In genomic region chr11:105855504-105855903, GRCm38 (mm10) we compare ENCODE assay signal across 15 mouse cellular contexts.
DNase-seq lines count a peak whose midpoint lies in the region; ATAC-seq and TF ChIP-seq lines count a peak whose summit lies in the region.
"Had no signal": no experiment of that assay in that cellular context is flagged by ENCODE, and none has a peak within 500 bp of the region (broad histone marks: within the 10 kb centered on the region; RNA-seq: fewer than 3 reads in every experiment).

No protein-coding gene starts in this region.

- peak; percentile 25 for DNase-seq in forebrain, embryonic 14.5 days (ENCODE audit: low spot score)
- DNase-seq in forebrain, embryonic 11.5 days (ENCODE audit: low spot score), result no peak
- DNase-seq in layer of hippocampus, adult 2 months (ENCODE audit: low spot score in 2 of 2), result peak; percentile 22 to 35
- no peak for DNase-seq in layer of hippocampus, postnatal 25 days (ENCODE audit: extremely low spot score in 1 of 2, low spot score in 1 of 2)
- peak; percentile 77 for DNase-seq in NIH3T3 (ENCODE audit: low read depth)
- peak; percentile 87 for DNase-seq in embryonic facial prominence, embryonic 14.5 days (ENCODE audit: low spot score)
- no peak for DNase-seq in thymus, postnatal 36 days
- DNase-seq: kidney, adult 9 months; right cerebral cortex, adult 18-20 months; thymus, postnatal 14 days had no signal

- ATAC-seq in forebrain, embryonic 14.5 days, result no peak
- no peak for ATAC-seq in forebrain, embryonic 11.5 days (replicated peaks; ENCODE audit: low FRiP score)
- ATAC-seq in embryonic facial prominence, embryonic 14.5 days (ENCODE audit: low read depth), result peak; percentile 50; the same call in 1 of the 2 replicates
- no peak for ATAC-seq in CD4-positive, CD25-positive, alpha-beta regulatory T cell, adult 4 months
- ATAC-seq: forebrain, embryonic 16.5 days had no signal

- 59% methylated on average over 3 of the region's 3 CpGs for WGBS in forebrain, embryonic 14.5 days
- WGBS in forebrain, embryonic 11.5 days, result 70% methylated on average over 3 of the region's 3 CpGs
- WGBS in embryonic facial prominence, embryonic 14.5 days, result 27% methylated on average over 3 of the region's 3 CpGs

- no peak overlapping the region for H3K9ac ChIP-seq in forebrain, embryonic 14.5 days (ENCODE audit: low read length)
- no peak overlapping the region for H3K9ac ChIP-seq in forebrain, embryonic 11.5 days (ENCODE audit: low read length)
- H3K9ac ChIP-seq in embryonic facial prominence, embryonic 14.5 days (ENCODE audit: low read depth, low read length), result no peak overlapping the region
- H3K9ac ChIP-seq: hindbrain, embryonic 12.5 days; neural tube, embryonic 15.5 days had no signal

- no peak overlapping the region for H3K27ac ChIP-seq in forebrain, embryonic 14.5 days (ENCODE audit: low read depth, low read length)
- no peak overlapping the region for H3K27ac ChIP-seq in forebrain, embryonic 11.5 days (ENCODE audit: low read depth, low read length)
- peak overlapping the region; percentile 59; the same call in 1 of the 2 replicates for H3K27ac ChIP-seq in layer of hippocampus, adult 2 months
- H3K27ac ChIP-seq in embryonic facial prominence, embryonic 14.5 days (replicated peaks; ENCODE audit: low read depth, low read length), result no peak overlapping the region
- H3K27ac ChIP-seq: hindbrain, embryonic 12.5 days; macrophage; neural tube, embryonic 15.5 days had no signal

- no peaks in the 10 kb centered on the region; the same call in 1 of the 2 replicates for H3K36me3 ChIP-seq in forebrain, embryonic 14.5 days (ENCODE audit: control insufficient read depth, insufficient read depth, low read length)
- no peaks in the 10 kb centered on the region for H3K36me3 ChIP-seq in forebrain, embryonic 11.5 days (ENCODE audit: control insufficient read depth, insufficient read depth, low read length)
- peaks cover 6% of the 10 kb centered on the region; the same call in 1 of the 2 replicates for H3K36me3 ChIP-seq in embryonic facial prominence, embryonic 14.5 days (ENCODE audit: control insufficient read depth, insufficient read depth, low read length)

- H3K9me3 ChIP-seq in forebrain, embryonic 14.5 days (replicated peaks; ENCODE audit: control insufficient read depth, low read length), result no peaks in the 10 kb centered on the region
- no peaks in the 10 kb centered on the region for H3K9me3 ChIP-seq in forebrain, embryonic 11.5 days (ENCODE audit: control insufficient read depth, low read length)
- no peaks in the 10 kb centered on the region for H3K9me3 ChIP-seq in embryonic facial prominence, embryonic 14.5 days (ENCODE audit: control insufficient read depth, low read length)
- H3K9me3 ChIP-seq: hindbrain, embryonic 12.5 days; neural tube, embryonic 15.5 days had no signal

- no peaks in the 10 kb centered on the region for H3K27me3 ChIP-seq in forebrain, embryonic 14.5 days (replicated peaks; ENCODE audit: control insufficient read depth, insufficient read depth, low read length)
- no peaks in the 10 kb centered on the region for H3K27me3 ChIP-seq in forebrain, embryonic 11.5 days (ENCODE audit: control insufficient read depth, insufficient read depth, low read length)
- H3K27me3 ChIP-seq in embryonic facial prominence, embryonic 14.5 days (replicated peaks; ENCODE audit: control insufficient read depth, insufficient read depth, low read length), result no peaks in the 10 kb centered on the region
- H3K27me3 ChIP-seq: hindbrain, embryonic 12.5 days; neural tube, embryonic 15.5 days had no signal

- TF ChIP-seq CTCF in layer of hippocampus, adult 2 months (conservative IDR thresholded peaks at IDR 0.05), result no peak

- H3K4me1 ChIP-seq in forebrain, embryonic 14.5 days (ENCODE audit: control insufficient read depth, insufficient read depth, low read length), result no peaks in the 10 kb centered on the region
- no peaks in the 10 kb centered on the region for H3K4me1 ChIP-seq in forebrain, embryonic 11.5 days (replicated peaks; ENCODE audit: control insufficient read depth, insufficient read depth, low read length)
- no peaks in the 10 kb centered on the region for H3K4me1 ChIP-seq in embryonic facial prominence, embryonic 14.5 days (ENCODE audit: control insufficient read depth, insufficient read depth, low read length)
- H3K4me1 ChIP-seq: hindbrain, embryonic 12.5 days; neural tube, embryonic 15.5 days had no signal

- no peak overlapping the region for H3K4me3 ChIP-seq in forebrain, embryonic 14.5 days (ENCODE audit: low read depth, low read length)
- no peak overlapping the region for H3K4me3 ChIP-seq in forebrain, embryonic 11.5 days (ENCODE audit: low read depth, low read length)
- H3K4me3 ChIP-seq in layer of hippocampus, adult 2 months, result no peak overlapping the region
- H3K4me3 ChIP-seq in embryonic facial prominence, embryonic 14.5 days (ENCODE audit: low read depth, low read length), result no peak overlapping the region
- H3K4me3 ChIP-seq: hindbrain, embryonic 12.5 days; neural tube, embryonic 15.5 days had no signal

- H3K4me2 ChIP-seq in forebrain, embryonic 14.5 days (ENCODE audit: low read length), result no peak overlapping the region
- H3K4me2 ChIP-seq in forebrain, embryonic 11.5 days (ENCODE audit: low read depth, low read length, severe bottlenecking), result no peak overlapping the region
- H3K4me2 ChIP-seq in embryonic facial prominence, embryonic 14.5 days (ENCODE audit: low read depth, low read length), result no peak overlapping the region
- H3K4me2 ChIP-seq: hindbrain, embryonic 12.5 days; neural tube, embryonic 15.5 days had no signal

Comparison
In these comparisons a context has a peak if more than half of its experiments do, and no peak if none do; other contexts are left out.
1. DNase-seq: peak in forebrain, embryonic 14.5 days (single experiment), layer of hippocampus, adult 2 months (2 of 2), NIH3T3 (single experiment) and embryonic facial prominence, embryonic 14.5 days (single experiment); none in forebrain, embryonic 11.5 days (single experiment), layer of hippocampus, postnatal 25 days (0 of 2) and thymus, postnatal 36 days (0 of 2).